Mouse (Mus musculus) adrenal gland, adult 18-20 months (tissue): Measurements from ENCODE around the gene Gm28308. TPM values are rescaled to one million over a fixed set of nuclear protein-coding genes. Genes with fewer than 3 reads are reported as not detected.

Experiments used
- DNase-seq, 2 experiments: peaks; one replicate each; pipeline ENCODE4 v3.0.0; 2021 to 2022; ENCODE audit warnings: low spot score in 2 of 2
- total RNA-seq, 2 experiments: library from RNA; stranded (reverse); gene quantifications; 1 replicate in 1 of 2; 2 replicates in 1 of 2; pipeline ENCODE4 v1.2.3; 2021

Gene Gm28308
- total RNA-seq, 2 experiments from 2014 or later: not detected

DNA sequence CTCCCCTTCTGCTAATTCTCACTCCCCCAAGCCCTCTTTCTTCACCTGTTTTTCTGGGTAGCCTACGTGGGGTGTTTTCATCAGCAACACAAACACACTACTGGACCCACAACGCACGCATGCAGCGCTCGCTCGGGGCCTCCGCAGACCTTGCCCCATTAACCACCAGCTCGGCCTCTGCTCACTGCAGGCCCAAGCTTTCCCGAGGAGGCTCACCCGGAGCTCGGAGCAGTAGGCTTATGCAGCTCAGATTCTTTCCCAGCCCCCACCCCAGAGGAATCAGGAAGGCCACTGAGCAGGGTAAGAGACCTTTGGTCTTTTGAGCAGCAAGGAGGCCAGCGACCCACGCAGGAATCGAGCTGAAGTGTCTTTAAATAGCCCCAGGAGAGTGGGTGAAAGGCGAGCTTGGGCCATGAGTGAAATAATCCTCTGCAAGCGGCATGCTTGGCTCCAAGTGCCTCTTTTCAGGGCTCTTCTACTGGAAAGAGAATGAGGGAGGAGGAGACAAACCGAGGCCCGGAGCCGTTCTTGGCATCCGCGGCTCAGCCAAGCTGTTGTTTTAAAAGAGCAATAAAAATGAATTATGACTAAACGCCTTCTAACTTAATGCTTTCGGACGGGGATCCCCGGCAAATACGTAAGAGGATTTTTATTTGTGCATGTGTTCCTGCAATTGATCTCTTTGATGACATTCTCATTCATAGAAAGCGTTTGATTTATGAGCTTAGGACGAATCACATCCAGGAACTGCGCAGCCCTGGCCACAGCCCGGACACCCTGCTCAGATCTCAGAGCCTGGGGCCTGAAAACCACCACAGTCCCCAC lies 52.4 kb downstream of the Gm28308 start:
- DNase-seq: no peak

DNA sequence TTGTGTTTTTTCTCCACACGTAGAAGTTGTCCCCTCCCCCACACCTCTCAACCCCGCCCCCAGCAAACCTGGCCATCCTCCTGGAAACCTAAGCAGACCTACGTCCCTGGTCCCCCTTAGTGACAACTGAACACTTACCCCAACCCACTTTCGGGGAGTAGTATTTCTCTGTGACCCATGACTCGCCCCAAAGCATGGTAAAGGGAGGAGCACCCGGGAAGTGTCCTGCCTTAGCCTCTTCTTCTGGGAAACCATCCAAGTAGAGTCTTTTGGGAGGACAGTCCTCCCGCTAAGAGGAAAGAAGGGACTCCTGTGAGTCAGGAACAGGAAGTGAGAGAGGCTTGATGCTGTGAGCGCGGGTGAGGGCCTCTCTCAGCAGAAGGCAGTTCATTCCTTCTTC lies 53.2 kb downstream of the Gm28308 start:
- DNase-seq: no peak

DNA sequence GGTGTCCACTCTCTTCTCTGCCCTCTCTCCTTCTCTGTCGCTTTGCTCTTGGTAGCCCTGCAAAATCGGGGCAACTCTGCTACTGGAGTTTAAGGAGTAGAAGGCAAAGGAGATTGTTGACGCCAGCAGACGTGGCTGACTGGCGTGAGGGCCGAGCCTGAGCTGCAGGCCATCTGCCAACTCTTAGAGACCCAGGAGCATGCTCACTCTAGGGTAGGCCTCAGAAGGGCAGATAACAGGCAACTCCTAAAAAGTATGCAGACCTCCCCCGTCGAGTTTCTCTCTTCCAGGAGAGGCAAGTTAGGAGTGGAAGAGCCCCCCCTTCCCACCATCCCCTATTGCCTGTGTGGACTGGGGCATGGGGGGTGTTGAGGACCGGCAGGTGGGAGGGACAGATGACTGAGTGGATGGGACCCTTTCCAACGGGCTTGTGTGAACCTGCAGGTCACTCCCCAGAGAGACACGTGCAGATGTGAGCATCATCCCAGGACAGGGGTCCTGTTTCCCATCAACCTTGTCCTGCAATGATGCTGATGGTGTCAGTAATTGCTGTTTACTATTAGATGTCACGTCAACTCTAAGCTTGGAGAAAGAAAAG lies 53.9 kb downstream of the Gm28308 start:
- peak; percentile 41 to 51 for DNase-seq

DNA sequence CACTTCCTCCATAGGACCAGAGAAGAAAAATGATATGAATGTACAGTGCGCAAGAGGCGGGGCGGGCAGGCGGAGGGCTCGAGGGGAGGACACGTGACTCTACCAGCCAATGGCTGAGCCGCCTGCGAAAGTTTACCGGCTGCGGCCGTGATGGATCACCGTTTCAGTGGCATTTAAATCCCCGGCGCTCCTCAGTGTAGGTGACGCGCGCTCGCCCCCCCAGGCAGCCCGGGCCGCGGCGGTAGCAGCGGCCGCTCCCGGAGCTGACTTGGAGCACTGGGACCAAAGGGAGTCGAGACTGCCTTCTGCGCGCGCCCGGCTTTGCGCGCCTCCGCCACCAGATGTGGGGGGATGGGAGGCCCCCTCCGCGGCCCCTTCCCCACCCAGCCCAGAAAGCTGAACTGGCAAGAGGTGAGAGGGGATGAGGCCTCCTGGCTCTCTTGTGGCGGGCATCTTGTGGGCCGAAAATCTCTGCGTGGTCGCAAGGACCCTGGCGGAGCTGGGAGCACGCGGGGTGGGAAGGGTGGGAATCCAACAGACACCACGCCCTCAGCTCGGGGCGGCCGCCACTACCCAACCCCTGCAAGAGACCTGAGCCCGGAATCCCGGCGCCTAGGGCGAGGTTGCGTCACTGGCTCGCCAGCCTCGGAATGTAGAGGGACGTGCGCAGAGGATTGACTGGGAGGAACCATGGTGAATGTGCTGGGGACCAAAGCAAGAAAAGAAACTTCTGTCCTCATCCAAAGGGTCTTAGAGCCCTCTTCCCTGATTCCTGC lies 54.7 kb downstream of the Gm28308 start, which contains the start of gene Hoxa1:
TSS of gene Hoxa1 (minus strand) at position 42 of the 776 bp plus-strand sequence.
- peak; percentile 79 to 80 for DNase-seq

DNA sequence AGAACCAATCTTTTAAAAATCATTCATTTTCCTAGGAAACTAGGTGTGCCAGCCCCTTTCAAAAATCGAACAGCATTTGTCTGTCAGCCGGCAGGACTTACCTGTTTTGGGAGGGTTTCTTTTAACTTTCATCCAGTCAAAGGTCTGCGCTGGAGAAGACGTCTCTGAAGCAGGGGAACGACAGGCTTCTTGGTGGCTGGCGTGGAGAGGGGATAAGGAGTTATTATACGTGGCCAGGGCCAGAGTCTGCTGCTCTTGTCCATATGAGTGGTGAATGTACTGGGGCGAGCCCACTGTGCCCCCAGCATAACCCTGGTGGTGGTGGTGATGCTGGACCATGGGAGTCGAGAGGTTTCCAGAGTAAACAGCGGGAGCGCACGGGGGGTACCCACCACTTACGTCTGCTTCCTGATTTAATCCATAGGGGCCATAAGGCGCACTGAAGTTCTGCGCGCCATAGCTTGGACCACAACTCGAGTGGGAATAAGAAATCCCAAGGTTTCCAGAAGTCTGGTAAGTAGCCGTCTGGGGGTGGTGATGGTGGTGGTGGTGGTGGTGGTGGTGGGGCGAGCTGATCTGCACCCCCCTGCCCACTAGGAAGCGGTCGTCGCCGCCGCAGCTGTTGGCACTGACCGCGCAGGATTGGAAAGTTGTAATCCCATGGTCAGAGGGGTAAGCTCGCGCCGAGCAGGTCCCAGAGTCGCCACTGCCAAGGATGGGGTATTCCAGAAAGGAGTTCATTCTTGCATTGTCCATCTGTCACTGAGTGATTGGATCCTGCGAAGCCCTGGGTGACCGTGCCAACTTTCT lies 55.5 kb downstream of the Gm28308 start:
- no peak for DNase-seq

DNA sequence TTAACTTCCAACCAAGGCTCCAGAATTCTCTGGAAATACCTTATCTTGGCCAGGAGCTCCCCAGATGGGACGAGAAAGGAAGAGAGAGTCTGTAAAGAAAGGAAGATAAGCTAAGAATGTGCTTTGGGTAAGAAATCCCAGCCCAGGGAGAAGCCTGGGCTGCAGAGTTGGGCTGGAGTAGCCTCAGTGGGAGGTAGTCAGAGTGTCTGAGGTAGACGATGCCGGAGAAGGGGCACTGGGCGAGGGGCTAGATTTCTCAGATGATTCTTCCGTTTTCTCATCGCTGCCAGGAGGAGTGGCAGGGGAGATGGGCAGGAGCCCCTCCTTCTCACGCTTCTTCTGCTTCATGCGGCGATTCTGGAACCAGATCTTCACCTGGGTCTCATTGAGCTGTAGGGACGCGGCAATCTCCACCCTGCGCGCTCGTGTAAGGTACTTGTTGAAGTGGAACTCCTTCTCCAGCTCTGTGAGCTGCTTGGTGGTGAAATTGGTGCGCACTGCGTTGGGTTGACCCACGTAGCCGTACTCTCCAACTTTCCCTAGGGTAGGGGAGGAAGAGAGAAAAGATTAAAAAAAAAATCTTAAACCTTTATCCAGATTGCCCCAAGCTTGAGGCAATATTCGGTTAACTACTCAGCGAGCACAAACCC lies 56.5 kb downstream of the Gm28308 start:
- DNase-seq: no peak

DNA sequence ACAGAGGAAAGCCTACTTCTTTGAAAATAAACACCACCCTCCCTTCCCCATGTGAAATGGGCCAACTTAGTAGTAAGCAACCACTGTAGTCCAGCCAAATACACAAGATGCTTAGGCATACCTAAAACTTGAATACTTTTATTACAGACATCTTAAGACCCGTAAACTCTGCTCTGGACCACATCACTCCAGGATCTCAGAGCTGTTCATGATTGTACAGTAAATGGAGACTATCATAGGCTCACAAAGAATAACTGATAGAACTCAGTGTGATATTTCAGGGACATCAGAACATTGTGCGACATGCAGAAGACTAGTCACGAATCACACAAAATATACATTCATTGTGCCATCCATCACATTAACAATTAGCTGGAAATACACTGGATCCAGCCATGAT lies 57.7 kb downstream of the Gm28308 start:
- DNase-seq: no peak

DNA sequence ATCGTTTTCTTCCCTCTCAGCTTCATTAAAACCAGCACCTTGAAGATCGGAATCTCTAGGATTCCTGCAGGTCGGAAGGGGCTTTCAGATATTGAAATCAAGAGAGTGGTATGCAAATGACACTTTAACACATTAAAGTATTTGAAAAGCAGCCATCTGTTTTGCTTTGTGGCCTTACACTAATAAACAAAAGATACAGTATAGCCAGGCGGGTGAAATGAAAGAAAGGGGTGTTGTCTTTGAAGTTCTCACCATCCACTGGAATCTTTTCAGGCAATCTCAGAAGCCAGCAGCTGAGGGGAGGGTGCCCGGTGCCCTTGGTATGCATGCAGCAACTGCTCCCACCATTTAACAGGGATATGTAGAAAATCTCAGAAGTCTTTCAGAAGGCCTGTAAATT lies 59.1 kb downstream of the Gm28308 start:
- DNase-seq: no peak

- no peak for DNase-seq
These were observed 59.9 kb downstream of the Gm28308 start for GRCm38 (mm10) chr6:52153270-52153669.

DNA sequence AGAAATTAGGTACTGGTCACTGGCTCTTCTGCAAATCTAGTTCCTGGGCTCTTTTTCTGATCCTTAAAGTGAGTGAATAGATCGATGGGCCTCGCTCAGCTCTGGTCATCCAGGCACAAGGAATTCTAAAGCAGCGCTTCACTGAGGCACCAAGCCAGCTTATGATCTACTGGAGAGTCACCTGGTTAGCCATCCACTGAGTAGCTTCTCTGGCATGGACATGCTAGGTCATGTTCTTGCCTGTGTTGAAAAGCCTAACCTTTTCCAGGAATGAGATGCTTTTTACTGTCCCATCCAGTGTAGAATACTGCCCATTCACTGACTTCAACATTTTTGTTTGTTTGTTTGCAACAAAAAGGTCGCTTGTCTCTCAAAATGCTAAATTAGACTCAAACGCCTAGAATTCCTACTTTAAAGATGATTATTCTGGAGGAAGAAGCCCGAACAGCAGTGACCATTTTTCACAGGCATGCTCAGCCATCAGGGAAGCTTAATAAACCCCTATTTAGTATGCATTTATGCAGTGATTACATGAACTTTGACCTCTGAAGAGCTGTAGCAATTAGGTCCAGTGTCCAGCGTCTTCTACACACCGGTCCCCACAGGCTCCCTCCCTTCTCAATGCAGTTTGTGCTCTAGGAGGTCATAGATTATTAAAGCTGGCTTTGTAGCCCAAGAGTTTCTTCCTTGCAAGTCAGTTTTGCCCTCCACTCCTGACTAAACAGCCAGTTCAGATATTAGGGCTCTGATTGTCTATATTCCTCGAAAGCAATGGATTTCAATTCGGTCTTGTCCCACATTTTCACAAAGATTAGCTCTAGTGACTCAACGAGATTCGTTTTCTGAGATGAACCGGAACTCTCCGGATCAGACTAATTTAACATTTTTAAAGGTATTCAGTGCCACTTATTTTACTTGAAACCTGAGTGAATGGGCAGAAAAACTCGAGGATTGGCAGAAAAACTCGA lies 60.6 kb downstream of the Gm28308 start:
- DNase-seq: no peak

DNA sequence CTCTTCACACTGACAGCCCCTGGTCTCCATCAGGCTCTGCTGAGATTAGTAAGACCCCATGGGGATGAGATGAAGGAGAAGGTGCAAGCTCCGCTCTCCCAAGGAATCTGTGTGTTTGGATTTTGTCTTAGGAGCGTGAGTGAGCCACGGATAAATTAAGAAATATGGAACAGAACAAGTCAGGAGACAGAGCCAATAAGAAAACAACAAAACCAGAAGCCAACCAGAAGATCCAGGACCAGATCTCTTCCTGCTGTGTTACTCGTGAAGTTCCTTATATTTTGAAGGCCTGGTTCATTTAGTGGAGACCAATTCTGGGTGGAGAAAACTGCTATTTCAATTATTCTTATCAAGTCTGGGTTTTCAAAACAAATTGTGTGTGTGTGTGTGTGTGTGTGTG lies 61.6 kb downstream of the Gm28308 start:
- no peak for DNase-seq

DNA sequence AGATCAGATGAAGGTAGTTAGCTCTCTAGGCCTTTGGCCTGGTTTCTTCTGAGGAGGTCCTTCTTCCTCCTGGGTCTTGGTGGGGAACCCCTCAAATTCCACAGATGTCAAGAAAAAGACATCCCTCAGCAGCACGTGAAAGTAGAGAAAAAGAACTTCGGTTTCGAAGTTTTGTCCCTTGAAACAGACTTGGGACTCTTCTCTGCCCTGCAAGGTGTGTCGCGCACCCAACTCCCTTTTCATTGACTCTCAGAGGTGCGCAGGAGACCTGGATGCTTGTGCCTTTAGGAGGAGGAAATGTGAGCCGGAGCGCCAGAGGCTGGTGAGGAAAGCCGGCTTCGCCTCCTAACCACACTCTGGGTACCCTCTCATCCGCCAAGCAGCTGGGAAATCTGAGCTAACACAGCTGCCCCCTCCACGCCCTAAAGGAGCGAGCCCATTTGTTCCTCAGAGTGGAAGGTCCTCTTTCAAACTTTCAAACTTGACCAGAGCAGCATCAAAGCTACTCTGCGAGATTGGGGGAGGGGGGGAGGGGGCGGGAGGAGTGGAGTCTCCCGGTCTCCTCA lies 62.7 kb downstream of the Gm28308 start:
- no peak for DNase-seq

DNA sequence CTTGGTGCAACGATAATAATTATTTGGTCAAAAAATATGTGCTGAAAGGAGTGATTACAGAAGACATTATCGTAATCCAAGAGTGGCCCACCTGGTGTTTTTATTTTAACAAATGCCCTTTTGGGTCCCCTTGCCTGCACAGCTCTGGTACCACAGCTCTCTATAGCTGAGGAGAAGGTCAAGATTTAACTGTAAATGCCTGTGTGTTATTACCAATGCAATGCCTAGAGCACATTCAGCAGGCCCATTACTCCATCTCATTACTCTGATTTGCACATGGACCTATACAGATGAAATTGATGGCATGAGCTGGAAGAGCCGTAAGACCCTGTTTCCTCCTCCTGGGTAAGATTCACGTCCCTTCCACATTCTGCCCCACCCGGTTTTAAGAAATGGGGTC lies 74.0 kb downstream of the Gm28308 start:
- DNase-seq: no peak

- DNase-seq: no peak
These were observed 74.6 kb downstream of the Gm28308 start for GRCm38 (mm10) chr6:52138576-52138975.

GRCm38 (mm10) chr6:52137841-52138535 lies 75.2 kb downstream of the Gm28308 start:
- DNase-seq: no peak

DNA sequence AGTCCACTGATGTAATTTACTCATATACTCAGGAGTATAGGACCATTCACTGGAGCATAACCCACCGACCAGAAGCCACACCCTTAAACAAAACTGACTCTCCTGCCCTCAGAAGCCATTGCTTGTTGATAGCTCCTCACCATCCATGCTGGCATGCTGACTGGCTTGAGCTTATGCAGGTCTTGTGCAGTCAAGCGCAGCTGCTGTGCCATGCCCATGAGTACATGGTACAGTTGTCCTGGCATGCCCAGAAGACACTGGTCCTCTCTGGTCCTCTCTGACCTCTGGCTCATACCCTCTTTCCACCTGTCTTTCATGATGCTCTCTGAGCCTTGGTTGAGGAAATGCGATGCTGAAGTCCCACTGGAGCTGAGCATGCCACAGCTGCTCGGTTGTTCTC lies 89.5 kb downstream of the Gm28308 start:
- DNase-seq: no peak

DNA sequence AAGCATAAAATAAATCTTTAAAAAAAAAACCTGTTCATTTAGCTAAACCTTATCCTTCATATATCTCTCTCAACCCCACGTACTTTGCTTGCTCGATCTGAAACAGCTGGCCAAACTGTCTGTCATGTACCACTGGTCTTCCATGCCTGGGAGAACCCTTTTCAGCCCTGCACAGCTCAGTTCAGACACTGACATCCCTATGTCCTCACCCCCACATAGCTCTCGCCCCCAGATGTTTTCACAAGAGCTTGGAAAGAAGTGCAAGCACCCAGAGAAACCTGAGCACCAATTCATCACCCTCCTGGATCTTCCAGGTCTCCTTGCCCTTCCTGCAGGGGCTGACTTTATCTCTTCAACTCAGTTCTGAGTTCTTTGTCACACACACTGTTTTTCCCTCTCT lies 92.0 kb downstream of the Gm28308 start:
- no peak for DNase-seq

- DNase-seq: no peak
These were observed 94.1 kb downstream of the Gm28308 start for GRCm38 (mm10) chr6:52118903-52119635.
